Mouse (Mus musculus): Measurements from ENCODE around the gene Cby1. TPM values are rescaled to one million over a fixed set of nuclear protein-coding genes. Genes with fewer than 3 reads are reported as not detected.

The Cby1 gene
- polyA plus RNA-seq (2014; fragmentation: Illumina TruSeq; extraction: RNeasy Lipid Tissue Mini Kit (QIAGEN cat#74804); ENCODE audit: low read depth, low replicate concordance), result 26.7 TPM

DNA sequence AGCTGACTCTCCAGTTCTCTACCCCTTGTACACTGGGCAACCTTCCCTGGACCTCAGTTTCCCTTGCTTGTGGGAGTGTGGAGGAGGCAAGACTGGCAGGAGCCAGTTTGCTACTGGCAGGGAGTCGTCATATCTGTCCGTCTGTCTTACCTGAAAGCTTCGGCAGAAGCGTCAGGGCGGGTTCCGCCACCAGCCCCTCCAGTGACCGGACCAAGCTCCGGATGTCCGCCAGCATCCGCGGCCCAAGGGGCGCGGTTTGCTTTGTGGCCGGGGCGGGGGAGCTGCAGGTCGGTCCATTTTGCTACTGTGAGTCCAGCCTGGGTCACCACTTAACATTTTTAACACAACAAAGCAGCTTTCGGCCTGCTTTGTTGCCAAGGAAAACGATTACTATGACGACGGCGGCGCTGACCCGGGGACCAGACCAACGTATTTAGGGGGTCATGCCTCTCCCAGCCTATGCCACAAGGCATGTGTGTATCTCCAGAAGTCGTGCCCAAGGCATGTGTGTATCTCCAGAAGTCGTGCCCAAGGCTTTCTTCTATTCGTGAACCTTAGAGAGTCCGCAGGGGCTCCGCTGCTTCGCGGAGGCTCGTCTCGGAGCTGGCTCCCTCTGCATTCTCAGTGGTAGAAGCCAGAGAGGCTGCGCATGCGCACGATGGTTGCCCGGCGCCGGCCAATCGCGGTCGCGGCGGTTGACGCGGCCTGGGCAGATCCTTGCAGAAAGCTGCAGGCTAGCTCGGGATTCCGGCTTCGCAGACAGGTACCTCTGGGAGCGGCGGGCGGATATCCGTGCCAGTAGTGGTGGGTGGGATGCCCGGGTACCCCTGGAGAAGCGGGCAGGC lies at the start of gene Cby1, which contains the start of gene Fam227a:
Gene Cby1, plus strand, starts transcription at position 669 of the 845 bp plus-strand sequence.
Gene Fam227a, minus strand, starts transcription at position 426 of the 845 bp plus-strand sequence.

DNA sequence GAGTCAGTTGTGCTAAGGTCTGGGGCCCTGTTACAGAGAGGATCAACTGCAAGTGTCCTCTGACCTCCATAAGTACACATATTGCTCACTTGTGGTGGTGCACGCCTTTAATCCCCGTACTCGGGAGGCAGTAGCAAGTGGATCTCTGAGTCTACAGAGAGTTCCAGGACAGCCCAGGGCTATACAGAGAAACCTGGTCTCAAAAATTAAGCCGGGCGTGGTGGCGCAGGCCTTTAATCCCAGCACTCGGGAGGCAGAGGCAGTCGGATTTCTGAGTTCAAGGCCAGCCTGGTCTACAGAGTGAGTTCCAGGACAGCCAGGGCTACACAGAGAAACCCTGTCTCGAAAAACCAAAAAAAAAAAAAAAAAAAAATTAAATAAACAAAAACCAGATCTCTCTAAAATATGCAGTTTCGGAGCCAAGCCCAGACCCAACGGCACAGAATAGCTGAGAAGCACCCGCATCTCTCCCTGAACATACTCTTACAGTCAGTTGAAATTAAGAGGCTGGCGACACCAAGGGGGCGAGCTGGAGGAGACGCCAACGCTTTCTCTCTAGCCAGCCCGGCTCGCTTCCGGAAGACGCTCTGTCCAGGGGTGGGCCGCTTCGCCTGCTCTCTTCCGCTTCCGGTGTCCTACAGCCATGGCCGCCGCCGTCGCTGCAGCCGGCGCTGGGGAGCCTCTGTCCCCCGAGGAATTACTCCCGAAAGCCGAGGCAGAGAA lies 11.4 kb downstream of the Cby1 start, which contains the start of gene Tomm22:
Gene Tomm22, plus strand, starts transcription at position 613 of the 723 bp plus-strand sequence.

DNA sequence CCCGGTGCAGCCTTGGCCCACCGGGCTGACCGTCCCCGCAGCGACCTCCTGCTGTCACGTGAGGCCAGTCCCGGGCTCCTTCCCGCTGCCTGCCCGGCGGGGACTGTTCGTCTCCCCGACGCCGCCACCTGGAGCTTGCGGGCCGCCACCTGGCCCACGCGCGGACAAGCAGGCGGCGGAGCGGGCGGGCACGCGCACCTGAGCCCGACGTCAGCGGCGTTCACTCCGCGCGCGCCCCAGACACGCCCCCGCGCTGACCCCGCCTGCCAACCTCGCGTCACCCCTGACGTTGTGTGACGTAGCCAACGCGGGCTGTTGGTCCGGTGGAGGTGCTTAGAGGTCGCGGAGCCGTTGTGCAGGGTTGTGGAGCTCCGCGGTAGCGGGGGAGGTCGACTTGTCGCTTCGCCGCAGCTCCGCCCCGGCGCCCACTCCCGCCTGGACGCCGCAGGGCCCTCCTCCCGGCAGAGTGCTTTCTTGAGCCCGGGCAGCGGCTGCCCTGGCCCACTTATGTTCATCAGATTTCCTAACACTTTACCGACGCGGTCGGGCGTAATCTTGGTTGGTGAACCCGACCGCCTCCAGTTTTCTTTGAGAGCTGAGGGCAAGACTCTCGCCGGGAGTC lies 28.8 kb downstream of the Cby1 start, which contains the start of gene Josd1:
Gene Josd1, minus strand, starts transcription at position 274 of the 622 bp plus-strand sequence.

DNA sequence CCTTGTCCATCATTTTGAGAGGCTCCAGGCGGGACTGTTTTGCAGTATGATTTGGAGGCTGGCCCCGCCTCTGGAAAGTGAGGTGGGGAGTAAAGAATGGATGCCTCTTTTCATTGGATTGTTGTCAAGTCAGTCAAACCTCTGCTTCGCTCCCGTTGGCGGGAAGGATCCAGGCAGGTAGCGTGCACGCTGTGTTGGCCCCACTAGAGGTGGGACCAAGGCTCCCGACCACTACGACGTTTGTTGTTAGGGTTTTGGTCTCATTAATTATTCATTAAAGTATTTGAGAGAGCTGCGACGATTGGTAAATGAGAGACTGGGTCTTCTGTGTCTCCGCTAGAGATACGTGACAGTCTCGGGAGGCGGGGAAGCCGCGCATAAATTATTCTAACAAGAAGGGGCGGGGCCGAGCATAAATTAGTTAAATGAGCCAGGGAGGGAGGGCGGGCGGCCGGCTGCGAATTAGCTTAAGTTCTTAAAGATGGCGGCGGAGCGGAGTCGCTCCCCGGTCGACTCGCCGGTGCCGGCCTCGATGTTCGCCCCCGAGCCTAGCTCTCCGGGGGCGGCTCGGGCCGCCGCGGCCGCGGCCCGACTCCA lies 31.5 kb downstream of the Cby1 start, which contains the start of gene Gtpbp1:
Gene Gtpbp1, plus strand, starts transcription at position 420 of the 597 bp plus-strand sequence.

Other genes starting within 250 kb of the Cby1 start
- gene Csnk1e, start 203.6 kb upstream of the Cby1 start, polyA plus RNA-seq (2014; fragmentation: Illumina TruSeq; extraction: RNeasy Lipid Tissue Mini Kit (QIAGEN cat#74804); ENCODE audit: low read depth, low replicate concordance), result 55.7 TPM
- gene Kcnj4, start 154.0 kb upstream of the Cby1 start, polyA plus RNA-seq (2014; fragmentation: Illumina TruSeq; extraction: RNeasy Lipid Tissue Mini Kit (QIAGEN cat#74804); ENCODE audit: low read depth, low replicate concordance), result 0.26 TPM
- 13.8 TPM for gene Kdelr3, start 142.8 kb upstream of the Cby1 start, polyA plus RNA-seq (2014; fragmentation: Illumina TruSeq; extraction: RNeasy Lipid Tissue Mini Kit (QIAGEN cat#74804); ENCODE audit: low read depth, low replicate concordance)
- gene Ddx17, start 112.5 kb upstream of the Cby1 start, polyA plus RNA-seq (2014; fragmentation: Illumina TruSeq; extraction: RNeasy Lipid Tissue Mini Kit (QIAGEN cat#74804); ENCODE audit: low read depth, low replicate concordance), result 152 TPM
- not detected for gene Dmc1, start 54.1 kb upstream of the Cby1 start, polyA plus RNA-seq (2014; fragmentation: Illumina TruSeq; extraction: RNeasy Lipid Tissue Mini Kit (QIAGEN cat#74804); ENCODE audit: low read depth, low replicate concordance)
- gene Fam227a, start 243 bp upstream of the Cby1 start, polyA plus RNA-seq (2014; fragmentation: Illumina TruSeq; extraction: RNeasy Lipid Tissue Mini Kit (QIAGEN cat#74804); ENCODE audit: low read depth, low replicate concordance), result 1.8 TPM
- gene Tomm22, start 11.7 kb downstream of the Cby1 start, polyA plus RNA-seq (2014; fragmentation: Illumina TruSeq; extraction: RNeasy Lipid Tissue Mini Kit (QIAGEN cat#74804); ENCODE audit: low read depth, low replicate concordance), result 98.6 TPM
- gene Josd1, start 28.7 kb downstream of the Cby1 start, polyA plus RNA-seq (2014; fragmentation: Illumina TruSeq; extraction: RNeasy Lipid Tissue Mini Kit (QIAGEN cat#74804); ENCODE audit: low read depth, low replicate concordance), result 24.7 TPM
- 24.9 TPM for gene Gtpbp1, start 31.6 kb downstream of the Cby1 start, polyA plus RNA-seq (2014; fragmentation: Illumina TruSeq; extraction: RNeasy Lipid Tissue Mini Kit (QIAGEN cat#74804); ENCODE audit: low read depth, low replicate concordance)
- 81.0 TPM for gene Sun2, start 83.3 kb downstream of the Cby1 start, polyA plus RNA-seq (2014; fragmentation: Illumina TruSeq; extraction: RNeasy Lipid Tissue Mini Kit (QIAGEN cat#74804); ENCODE audit: low read depth, low replicate concordance)
- 29.7 TPM for gene Dnal4, start 118.7 kb downstream of the Cby1 start, polyA plus RNA-seq (2014; fragmentation: Illumina TruSeq; extraction: RNeasy Lipid Tissue Mini Kit (QIAGEN cat#74804); ENCODE audit: low read depth, low replicate concordance)
- 1.7 TPM for gene Nptxr, start 145.6 kb downstream of the Cby1 start, polyA plus RNA-seq (2014; fragmentation: Illumina TruSeq; extraction: RNeasy Lipid Tissue Mini Kit (QIAGEN cat#74804); ENCODE audit: low read depth, low replicate concordance)
- not detected for gene Npcd, start 175.0 kb downstream of the Cby1 start, polyA plus RNA-seq (2014; fragmentation: Illumina TruSeq; extraction: RNeasy Lipid Tissue Mini Kit (QIAGEN cat#74804); ENCODE audit: low read depth, low replicate concordance)
- gene Cbx6, start 175.5 kb downstream of the Cby1 start, polyA plus RNA-seq (2014; fragmentation: Illumina TruSeq; extraction: RNeasy Lipid Tissue Mini Kit (QIAGEN cat#74804); ENCODE audit: low read depth, low replicate concordance), result 16.9 TPM
- gene Apobec3, start 232.5 kb downstream of the Cby1 start, polyA plus RNA-seq (2014; fragmentation: Illumina TruSeq; extraction: RNeasy Lipid Tissue Mini Kit (QIAGEN cat#74804); ENCODE audit: low read depth, low replicate concordance), result 7.9 TPM